Mouse (Mus musculus) liver, adult 2 months (tissue): ENCODE results near the gene Get4. TPM values are rescaled to one million over a fixed set of nuclear protein-coding genes. Genes with fewer than 3 reads are reported as not detected.
A peak's percentile ranks its signal among the peaks of the same experiment; 100 is the strongest.

Experiments used
- DNase-seq: peaks from one replicate; pipeline ENCODE4 v3.0.0-alpha.2; 2011; ENCODE audit warnings: low read depth, low spot score; ENCODE audit errors: extremely low read depth
- H3K27ac ChIP-seq: fragments of 200-500 bp; replicated peaks from 2 replicates; pipeline ENCODE4 v1.5.1; 2012; ENCODE audit warnings: low read depth, mild to moderate bottlenecking, control low read depth, inconsistent platforms, low read length; ENCODE audit not compliant: insufficient read depth
- H3K27me3 ChIP-seq: fragments of 200-500 bp; 2 replicates; pipeline ENCODE4 v1.6.1; 2012; ENCODE audit warnings: mild to moderate bottlenecking, moderate library complexity, low read length, inconsistent platforms; ENCODE audit not compliant: control insufficient read depth, insufficient read depth
- H3K36me3 ChIP-seq: fragments of 200-500 bp; 2 replicates; pipeline ENCODE4 v1.6.1; 2012; ENCODE audit warnings: low read length, inconsistent platforms; ENCODE audit not compliant: control insufficient read depth, insufficient read depth
- H3K4me1 ChIP-seq: fragments of 200-500 bp; 2 replicates; pipeline ENCODE4 v1.6.1; 2011; ENCODE audit warnings: low read length; ENCODE audit not compliant: control insufficient read depth, insufficient read depth
- H3K4me3 ChIP-seq: fragments of 200-500 bp; 2 replicates; pipeline ENCODE4 v1.5.1; 2011; ENCODE audit warnings: low read depth, mild to moderate bottlenecking, control low read depth, low read length, moderate library complexity; ENCODE audit not compliant: insufficient read depth
- H3K79me2 ChIP-seq: fragments of 200-500 bp; 2 replicates; pipeline ENCODE4 v1.6.1; 2012; ENCODE audit warnings: inconsistent platforms, mild to moderate bottlenecking, low read length, moderate library complexity; ENCODE audit not compliant: control insufficient read depth, insufficient read depth
- H3K9ac ChIP-seq: fragments of 200-500 bp; 2 replicates; pipeline ENCODE4 v1.6.1; 2012; ENCODE audit warnings: low read depth, mild to moderate bottlenecking, control low read depth, inconsistent platforms, low read length
- CTCF ChIP-seq: fragments of 200-500 bp; IDR thresholded peaks from 2 replicates; pipeline ENCODE4 v1.5.1; 2011; ENCODE audit warnings: low read depth, low read length, control low read depth
- POLR2A ChIP-seq: fragments of 200-500 bp; IDR thresholded peaks from 2 replicates; pipeline ENCODE4 v1.6.1; 2011; ENCODE audit warnings: low read length, control low read depth; ENCODE audit not compliant: insufficient read depth; ENCODE audit errors: extremely low read depth
- WGBS: fragments of 180-500 bp; shearing (Covaris S2); methylation state at CpG from one replicate; pipeline ENCODE4 v1.1.7; 2018; 5-methylcytosine and 5-hydroxymethylcytosine counted together
- polyA plus RNA-seq: library from polyadenylated mRNA; depleted of rRNA; stranded (reverse); fragments of >200 nt; gene quantifications from 2 replicates; pipeline ENCODE4 v1.2.3, GENCODE M21; 2012
- total RNA-seq: library from RNA; depleted of rRNA; stranded (reverse); fragments of >200 nt; gene quantifications from 2 replicates; pipeline ENCODE4 v1.2.3, GENCODE M21; 2014

Gene Get4
- total and polyA plus RNA-seq, 2 experiments, result 20.9 to 62.3 TPM

DNA sequence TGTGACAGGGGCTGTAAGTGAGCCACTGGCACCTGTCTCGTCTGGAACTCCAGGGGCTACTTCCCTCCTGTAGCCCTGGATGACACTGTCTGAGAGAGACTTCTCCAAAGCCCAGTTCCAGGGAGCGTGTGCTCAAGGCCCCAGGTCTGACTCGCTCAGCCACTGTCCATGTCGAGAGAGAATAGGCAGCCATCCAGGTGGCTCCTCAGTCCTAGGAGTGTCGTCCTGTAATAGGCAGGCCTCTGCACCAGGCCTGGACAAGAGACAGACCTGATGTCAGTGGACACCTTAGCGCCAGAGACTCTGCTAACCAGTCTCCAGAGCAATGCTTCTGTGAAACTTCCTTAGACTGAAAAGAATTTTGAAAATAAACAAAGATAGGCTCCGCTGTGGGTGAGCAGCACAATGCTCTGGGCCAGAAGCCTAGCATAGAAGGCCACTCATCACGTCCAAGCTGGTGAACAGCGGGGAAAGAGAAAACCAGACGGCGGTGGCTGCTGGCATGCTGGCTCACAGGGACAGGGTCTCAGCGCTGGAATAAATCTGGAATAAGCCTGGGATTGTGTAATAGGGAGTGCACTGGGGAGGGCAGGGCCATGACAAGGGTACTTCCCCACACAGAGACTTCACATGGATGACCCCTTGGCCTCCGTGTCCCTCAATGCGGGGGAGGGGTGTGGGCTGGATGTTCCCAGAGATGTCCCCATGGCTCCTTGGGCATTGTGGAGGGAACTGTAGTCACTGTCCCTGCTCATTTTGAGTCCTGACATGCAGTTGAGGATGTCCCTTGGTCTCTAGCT, 34.2 kb downstream of the Get4 start:
- WGBS, result 68% methylated on average over 14 of the region's 14 CpGs
- TF ChIP-seq CTCF (no peak), POLR2A (no peak)
- Histone ChIP-seq H3K79me2 (no peaks in the 10 kb centered on the region), H3K36me3 (no peaks in the 10 kb centered on the region), H3K27ac (peak overlapping the region; percentile 42), H3K4me3 (no peak overlapping the region), H3K9ac (no peak overlapping the region), H3K27me3 (no peaks in the 10 kb centered on the region), H3K4me1 (no peaks in the 10 kb centered on the region)
- DNase-seq, result peak; percentile 16

DNA sequence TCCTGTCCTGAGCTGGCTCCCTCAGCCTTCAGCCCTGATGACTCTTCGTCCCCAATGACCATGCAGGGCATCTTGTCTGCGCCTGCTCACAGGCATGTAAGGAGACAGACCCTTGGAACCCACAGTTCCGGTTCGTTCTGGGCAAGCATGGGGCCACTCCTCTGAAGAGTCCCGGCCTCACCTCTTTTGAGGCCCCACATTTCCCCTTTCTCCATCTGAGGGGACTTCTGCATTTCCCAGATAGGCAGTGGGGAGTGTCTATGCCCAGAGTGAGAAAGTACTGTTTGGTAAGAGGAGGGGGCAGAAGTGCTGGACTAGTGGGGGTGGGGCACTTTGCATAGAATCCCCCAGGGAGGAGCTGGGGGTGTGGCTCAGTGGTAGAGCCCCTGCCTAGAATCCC, 35.0 kb downstream of the Get4 start:
- Histone ChIP-seq H3K36me3 (no peaks in the 10 kb centered on the region), H3K4me3 (no peak overlapping the region), H3K4me1 (no peaks in the 10 kb centered on the region), H3K27me3 (no peaks in the 10 kb centered on the region), H3K27ac (peak overlapping the region; percentile 42), H3K79me2 (no peaks in the 10 kb centered on the region), H3K9ac (no peak overlapping the region)
- 90% methylated on average over 5 of the region's 5 CpGs for WGBS
- TF ChIP-seq CTCF, result no peak
- TF ChIP-seq POLR2A, result no peak
- DNase-seq, result peak; percentile 19

- Histone ChIP-seq H3K4me3 (no peak overlapping the region), H3K4me1 (no peaks in the 10 kb centered on the region), H3K36me3 (no peaks in the 10 kb centered on the region), H3K27ac (no peak overlapping the region), H3K79me2 (no peaks in the 10 kb centered on the region), H3K27me3 (no peaks in the 10 kb centered on the region), H3K9ac (no peak overlapping the region)
- TF ChIP-seq CTCF, result no peak
- TF ChIP-seq POLR2A, result no peak
- WGBS, result 87% methylated on average over 4 of the region's 4 CpGs
- DNase-seq, result no peak
Measured at GRCm38 (mm10) chr5:139287787-139288186, 35.7 kb downstream of the Get4 start.

DNA sequence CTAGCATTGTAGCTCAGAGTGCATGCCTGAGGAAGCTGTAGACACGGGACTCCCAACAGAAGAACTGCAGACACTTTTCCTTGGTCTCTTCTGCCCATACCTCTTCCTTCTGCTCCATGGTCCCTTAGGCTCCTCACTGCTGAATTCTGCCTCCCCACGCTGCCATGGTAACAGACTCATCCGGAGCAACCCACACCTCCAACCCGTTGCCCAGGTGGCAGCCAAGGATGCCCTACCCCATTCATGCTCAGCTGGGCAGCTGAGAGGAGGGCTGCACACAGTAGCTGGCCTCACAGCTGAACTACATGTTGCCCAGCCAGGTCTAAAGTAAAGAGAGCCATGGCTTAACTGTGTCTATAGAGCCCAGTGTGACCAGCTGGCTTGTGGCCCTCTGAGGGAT, 36.5 kb downstream of the Get4 start:
- no peaks in the 10 kb centered on the region for H3K79me2 ChIP-seq
- DNase-seq, result no peak
- no peak overlapping the region for H3K4me3 ChIP-seq
- H3K4me1 ChIP-seq, result no peaks in the 10 kb centered on the region
- TF ChIP-seq POLR2A (no peak), CTCF (no peak)
- H3K9ac ChIP-seq, result no peak overlapping the region
- WGBS, result 74% methylated on average over 4 of the region's 4 CpGs
- no peaks in the 10 kb centered on the region for H3K27me3 ChIP-seq
- no peak overlapping the region for H3K27ac ChIP-seq
- no peaks in the 10 kb centered on the region for H3K36me3 ChIP-seq

DNA sequence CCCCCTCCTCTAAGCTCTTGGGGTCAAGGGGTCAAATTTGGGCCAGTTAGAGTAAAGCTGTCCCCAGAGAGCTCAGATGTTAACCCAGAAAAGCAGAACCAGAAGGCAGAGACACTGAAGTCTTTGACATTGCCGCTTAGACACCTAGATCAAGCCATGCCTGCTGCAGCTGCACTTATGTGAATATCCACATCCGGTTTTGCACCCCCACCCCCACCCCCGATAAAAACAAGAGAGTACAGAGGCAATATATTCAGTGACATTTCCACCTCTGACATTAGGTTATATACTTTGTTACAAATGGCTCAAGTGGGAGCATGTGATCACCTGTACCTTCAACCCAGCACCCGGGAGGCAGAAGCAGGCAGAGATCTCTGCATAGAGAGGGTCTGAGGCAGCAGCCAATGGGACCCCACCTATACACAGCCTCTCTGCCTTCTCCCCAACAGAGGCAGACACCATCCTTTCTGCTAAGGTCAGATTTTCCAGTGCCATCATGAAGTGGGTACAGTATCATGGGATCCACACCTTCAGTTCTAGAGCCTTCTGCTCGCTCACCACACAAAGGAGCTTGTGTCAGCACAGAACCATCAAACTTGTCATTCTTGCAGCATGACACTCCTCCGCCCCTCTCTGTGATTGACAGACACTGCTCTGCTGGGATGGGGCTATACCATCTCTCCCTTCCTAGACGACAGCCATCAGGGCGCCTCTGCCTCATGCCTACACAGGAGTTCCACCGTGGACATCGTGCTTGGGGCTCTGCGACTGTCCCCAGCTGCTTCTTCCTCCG, 38.5 kb downstream of the Get4 start:
- Histone ChIP-seq H3K79me2 (no peaks in the 10 kb centered on the region), H3K9ac (no peak overlapping the region), H3K36me3 (no peaks in the 10 kb centered on the region), H3K4me1 (no peaks in the 10 kb centered on the region), H3K4me3 (no peak overlapping the region), H3K27ac (no peak overlapping the region), H3K27me3 (no peaks in the 10 kb centered on the region)
- DNase-seq, result no peak
- WGBS, result 81% methylated on average over 12 of the region's 12 CpGs
- TF ChIP-seq CTCF, result no peak
- no peak for TF ChIP-seq POLR2A
